Mouse (Mus musculus): ENCODE data around the gene Cyb561d1. TPM values are rescaled to one million over a fixed set of nuclear protein-coding genes. Genes with fewer than 3 reads are reported as not detected.

The Cyb561d1 gene
- polyA plus RNA-seq (2014; fragmentation: Illumina TruSeq; extraction: RNeasy Lipid Tissue Mini Kit (QIAGEN cat#74804); ENCODE audit: low read depth, low replicate concordance): 10.6 TPM

GRCm38 (mm10) chr3:108200329-108201323, at the start of gene Cyb561d1:
TSS of gene Cyb561d1 (minus strand) at chr3:108201212.

GRCm38 (mm10) chr3:108226558-108227350, 25.7 kb upstream of the Cyb561d1 start, which contains the start of gene Sypl2:
TSS of gene Sypl2 (minus strand) at chr3:108226648.

GRCm38 (mm10) chr3:108210771-108211139, 9.7 kb upstream of the Cyb561d1 start, which contains the start of gene Atxn7l2:
TSS of gene Atxn7l2 (minus strand) at chr3:108210934.

GRCm38 (mm10) chr3:108186098-108187047, 14.6 kb downstream of the Cyb561d1 start, which contains the start of gene Amigo1:
TSS of gene Amigo1 (plus strand) at chr3:108186335.

GRCm38 (mm10) chr3:108154656-108155055, 46.4 kb downstream of the Cyb561d1 start, which contains the start of gene Gpr61:
TSS of gene Gpr61 (minus strand) at chr3:108154882.

Other genes with a start within 250 kb of the Cyb561d1 start
- 0.32 TPM for gene Gstm3, start 231.9 kb downstream of the Cyb561d1 start, polyA plus RNA-seq (2014; fragmentation: Illumina TruSeq; extraction: RNeasy Lipid Tissue Mini Kit (QIAGEN cat#74804); ENCODE audit: low read depth, low replicate concordance)
- gene Gstm2, start 214.8 kb downstream of the Cyb561d1 start, polyA plus RNA-seq (2014; fragmentation: Illumina TruSeq; extraction: RNeasy Lipid Tissue Mini Kit (QIAGEN cat#74804); ENCODE audit: low read depth, low replicate concordance): 898 TPM
- 759 TPM for gene Gstm1, start 183.2 kb downstream of the Cyb561d1 start, polyA plus RNA-seq (2014; fragmentation: Illumina TruSeq; extraction: RNeasy Lipid Tissue Mini Kit (QIAGEN cat#74804); ENCODE audit: low read depth, low replicate concordance)
- gene Gstm4, start 156.3 kb downstream of the Cyb561d1 start, polyA plus RNA-seq (2014; fragmentation: Illumina TruSeq; extraction: RNeasy Lipid Tissue Mini Kit (QIAGEN cat#74804); ENCODE audit: low read depth, low replicate concordance): 42.1 TPM
- 24.9 TPM for gene Ampd2, start 114.6 kb downstream of the Cyb561d1 start, polyA plus RNA-seq (2014; fragmentation: Illumina TruSeq; extraction: RNeasy Lipid Tissue Mini Kit (QIAGEN cat#74804); ENCODE audit: low read depth, low replicate concordance)
- gene Gnat2, start 108.4 kb downstream of the Cyb561d1 start, polyA plus RNA-seq (2014; fragmentation: Illumina TruSeq; extraction: RNeasy Lipid Tissue Mini Kit (QIAGEN cat#74804); ENCODE audit: low read depth, low replicate concordance): 7.7 TPM
- gene Gnai3, start 55.1 kb downstream of the Cyb561d1 start, polyA plus RNA-seq (2014; fragmentation: Illumina TruSeq; extraction: RNeasy Lipid Tissue Mini Kit (QIAGEN cat#74804); ENCODE audit: low read depth, low replicate concordance): 87.4 TPM
- not detected for gene Gpr61, start 46.3 kb downstream of the Cyb561d1 start, polyA plus RNA-seq (2014; fragmentation: Illumina TruSeq; extraction: RNeasy Lipid Tissue Mini Kit (QIAGEN cat#74804); ENCODE audit: low read depth, low replicate concordance)
- 8.0 TPM for gene Amigo1, start 14.9 kb downstream of the Cyb561d1 start, polyA plus RNA-seq (2014; fragmentation: Illumina TruSeq; extraction: RNeasy Lipid Tissue Mini Kit (QIAGEN cat#74804); ENCODE audit: low read depth, low replicate concordance)
- 7.0 TPM for gene Atxn7l2, start 9.7 kb upstream of the Cyb561d1 start, polyA plus RNA-seq (2014; fragmentation: Illumina TruSeq; extraction: RNeasy Lipid Tissue Mini Kit (QIAGEN cat#74804); ENCODE audit: low read depth, low replicate concordance)
- 2.5 TPM for gene Sypl2, start 25.4 kb upstream of the Cyb561d1 start, polyA plus RNA-seq (2014; fragmentation: Illumina TruSeq; extraction: RNeasy Lipid Tissue Mini Kit (QIAGEN cat#74804); ENCODE audit: low read depth, low replicate concordance)
- 108 TPM for gene Psma5, start 55.7 kb upstream of the Cyb561d1 start, polyA plus RNA-seq (2014; fragmentation: Illumina TruSeq; extraction: RNeasy Lipid Tissue Mini Kit (QIAGEN cat#74804); ENCODE audit: low read depth, low replicate concordance)
- gene Sort1, start 82.9 kb upstream of the Cyb561d1 start, polyA plus RNA-seq (2014; fragmentation: Illumina TruSeq; extraction: RNeasy Lipid Tissue Mini Kit (QIAGEN cat#74804); ENCODE audit: low read depth, low replicate concordance): 317 TPM
- not detected for gene Mybphl, start 163.7 kb upstream of the Cyb561d1 start, polyA plus RNA-seq (2014; fragmentation: Illumina TruSeq; extraction: RNeasy Lipid Tissue Mini Kit (QIAGEN cat#74804); ENCODE audit: low read depth, low replicate concordance)
- gene Psrc1, start 182.6 kb upstream of the Cyb561d1 start, polyA plus RNA-seq (2014; fragmentation: Illumina TruSeq; extraction: RNeasy Lipid Tissue Mini Kit (QIAGEN cat#74804); ENCODE audit: low read depth, low replicate concordance): 1.3 TPM
- 20.4 TPM for gene Celsr2, start 214.3 kb upstream of the Cyb561d1 start, polyA plus RNA-seq (2014; fragmentation: Illumina TruSeq; extraction: RNeasy Lipid Tissue Mini Kit (QIAGEN cat#74804); ENCODE audit: low read depth, low replicate concordance)
- gene Sars, start 244.0 kb upstream of the Cyb561d1 start, polyA plus RNA-seq (2014; fragmentation: Illumina TruSeq; extraction: RNeasy Lipid Tissue Mini Kit (QIAGEN cat#74804); ENCODE audit: low read depth, low replicate concordance): 113 TPM